Mouse (Mus musculus): ENCODE measurements around the gene Srpr. TPM values are rescaled to one million over a fixed set of nuclear protein-coding genes. Genes with fewer than 3 reads are reported as not detected.

Srpr gene
- total RNA-seq (2014; rRNA removed) (35.5 and 40.5 TPM in 2 replicates), polyA plus RNA-seq (2015; fragmentation: Nextera tagmentation; extraction: Ambion mirVana) (62.9 and 66.3 TPM in 2 replicates)

DNA sequence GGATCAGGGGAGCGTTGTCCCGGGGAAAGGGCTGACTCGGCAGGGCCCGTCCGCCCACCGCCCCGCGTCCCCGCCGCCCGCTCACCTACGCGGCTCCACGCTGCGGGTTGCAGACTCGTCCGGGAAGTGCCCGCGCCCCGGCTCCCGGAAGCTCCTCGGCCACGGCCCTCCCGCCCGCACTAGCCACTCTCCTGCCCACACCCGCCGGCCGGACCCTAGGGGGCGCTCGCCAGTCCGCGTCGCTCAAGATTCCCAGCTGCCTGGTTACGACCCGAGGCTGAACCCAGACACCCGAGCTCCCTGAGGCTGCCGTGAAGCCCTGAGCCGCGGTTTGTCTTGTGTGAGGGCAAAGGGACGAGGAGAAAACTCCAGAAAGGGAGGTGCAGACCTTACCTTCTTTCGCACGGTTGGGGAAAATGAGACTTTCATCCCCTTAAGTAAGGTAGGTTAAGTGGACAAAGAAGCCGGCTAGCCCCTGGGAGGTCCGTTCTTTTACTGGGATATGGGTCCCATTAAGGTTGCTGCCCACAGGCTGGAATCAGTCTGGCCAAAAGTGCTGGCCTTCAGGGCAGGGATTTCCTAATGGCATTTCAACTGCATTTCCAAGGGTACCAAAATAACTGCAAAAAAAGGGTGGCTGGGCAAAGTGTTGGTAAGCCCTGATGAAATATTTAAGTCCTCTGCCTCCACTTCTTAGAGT, at the start of gene Srpr, which contains the start of gene Tirap:
Gene Srpr (plus strand): TSS at position 404 of the 700 bp plus-strand sequence.
Gene Tirap (minus strand): TSS at position 520 of the 700 bp plus-strand sequence.
- no peaks in the 10 kb centered on the region for H3K9me3 ChIP-seq (ENCODE audit: low read length)
- peak; percentile 74 for TF ChIP-seq CTCF (IDR thresholded peaks at IDR 0.05; ENCODE audit: low read depth)
- peak within 1 kb of the TSS; percentile 67 for H3K9ac ChIP-seq (replicated peaks; ENCODE audit: low read length)
- DNase-seq (ENCODE audit: low spot score) (peak; percentile 88), ATAC-seq (peak; percentile 93)
- H3K4me1 ChIP-seq (ENCODE audit: insufficient read depth, low read length): no peaks in the 10 kb centered on the region
- H3K36me3 ChIP-seq (ENCODE audit: insufficient read depth, low read length): 0 out of 2 replicates have a peak, but pooled peaks cover 2% of the 10 kb centered on the region
- H3K4me3 ChIP-seq (ENCODE audit: low read length): peak within 1 kb of the TSS; percentile 65
- H3K27ac ChIP-seq: peak within 1 kb of the TSS; percentile 48; the same call in 1 of the 2 replicates
- H3K4me2 ChIP-seq (ENCODE audit: low read depth, low read length): peak within 1 kb of the TSS; percentile 72
- no peaks in the 10 kb centered on the region for H3K27me3 ChIP-seq (ENCODE audit: insufficient read depth, low read length)
- 1% methylated on average over 39 of the region's 44 CpGs for WGBS

GRCm38 (mm10) chr9:35152923-35153322, 47.1 kb upstream of the Srpr start:
- no peak for TF ChIP-seq CTCF (IDR thresholded peaks at IDR 0.05; ENCODE audit: low read depth)
- DNase-seq (ENCODE audit: low spot score) (no peak), ATAC-seq (no peak)
- 100% methylated on average over 1 of the region's 1 CpGs for WGBS
- Histone ChIP-seq H3K27me3 (ENCODE audit: insufficient read depth, low read length) (no peaks in the 10 kb centered on the region), H3K36me3 (ENCODE audit: insufficient read depth, low read length) (no peaks in the 10 kb centered on the region), H3K4me2 (ENCODE audit: low read depth, low read length) (no peak overlapping the region), H3K9me3 (ENCODE audit: low read length) (no peaks in the 10 kb centered on the region), H3K9ac (replicated peaks; ENCODE audit: low read length) (no peak overlapping the region), H3K27ac (no peak overlapping the region), H3K4me1 (ENCODE audit: insufficient read depth, low read length) (no peaks in the 10 kb centered on the region), H3K4me3 (ENCODE audit: low read length) (no peak overlapping the region)

DNA sequence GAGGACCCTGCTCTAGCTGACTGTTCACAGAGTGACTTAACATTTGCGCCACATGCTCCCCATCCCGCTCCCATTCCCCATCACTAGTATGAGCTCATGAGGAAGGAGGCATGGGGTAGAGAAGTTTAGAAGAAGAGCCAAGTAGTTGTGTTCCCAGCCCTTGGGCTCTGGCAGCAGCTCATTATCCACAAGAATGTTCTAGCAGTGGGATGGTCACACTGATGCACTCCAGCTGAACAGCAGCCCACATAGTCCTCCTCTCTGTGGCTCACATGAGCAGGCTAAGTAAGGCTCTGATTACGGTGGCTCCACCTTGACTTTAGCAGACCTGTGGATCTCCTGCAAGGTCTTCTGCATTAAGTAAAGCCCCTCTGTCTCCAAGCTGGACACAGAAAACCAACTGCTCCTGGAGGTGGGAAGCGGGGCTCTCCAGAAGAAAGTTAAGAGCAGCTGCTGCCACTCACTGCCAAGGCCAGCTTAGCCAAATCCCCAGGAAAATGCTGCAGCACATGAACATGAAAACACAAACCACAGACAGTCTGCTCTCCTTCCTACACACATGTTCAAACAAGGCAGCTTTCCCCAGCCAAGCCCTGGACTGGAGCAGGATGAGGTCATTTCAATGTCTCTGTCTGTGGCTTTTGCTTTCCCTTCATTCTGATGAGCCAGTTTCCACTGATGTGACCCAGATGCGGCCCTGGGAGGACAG, 43.8 kb upstream of the Srpr start:
- no peak for TF ChIP-seq CTCF (IDR thresholded peaks at IDR 0.05; ENCODE audit: low read depth)
- Histone ChIP-seq H3K27me3 (ENCODE audit: insufficient read depth, low read length) (no peaks in the 10 kb centered on the region), H3K4me3 (ENCODE audit: low read length) (no peak overlapping the region), H3K9ac (replicated peaks; ENCODE audit: low read length) (no peak overlapping the region), H3K4me1 (ENCODE audit: insufficient read depth, low read length) (no peaks in the 10 kb centered on the region), H3K36me3 (ENCODE audit: insufficient read depth, low read length) (no peaks in the 10 kb centered on the region), H3K27ac (no peak overlapping the region), H3K9me3 (ENCODE audit: low read length) (no peaks in the 10 kb centered on the region), H3K4me2 (ENCODE audit: low read depth, low read length) (no peak overlapping the region)
- no peak for ATAC-seq
- DNase-seq (ENCODE audit: low spot score): no peak
- 90% methylated on average over 5 of the region's 5 CpGs for WGBS

DNA sequence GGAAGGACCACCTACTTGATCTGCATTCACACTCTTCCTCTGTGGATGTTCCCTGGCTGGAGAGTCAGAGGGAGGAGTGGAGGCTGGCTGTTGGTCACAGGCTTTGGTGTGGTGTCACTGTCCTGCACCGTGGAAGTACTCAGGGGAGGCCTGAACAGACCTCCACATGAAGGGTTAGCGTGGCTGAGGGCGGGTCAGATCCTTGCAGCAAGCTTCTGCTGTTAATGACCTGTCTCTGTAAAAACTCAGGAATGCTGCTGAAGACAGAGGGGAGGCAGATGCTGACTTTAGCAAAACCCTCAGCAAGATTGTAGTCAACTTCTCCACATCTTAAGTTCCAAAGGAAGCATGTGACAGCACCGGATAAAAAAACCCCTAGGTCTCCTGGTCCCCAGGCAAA, 43.1 kb upstream of the Srpr start:
- TF ChIP-seq CTCF (IDR thresholded peaks at IDR 0.05; ENCODE audit: low read depth): no peak
- Histone ChIP-seq H3K4me3 (ENCODE audit: low read length) (no peak overlapping the region), H3K9me3 (ENCODE audit: low read length) (no peaks in the 10 kb centered on the region), H3K27me3 (ENCODE audit: insufficient read depth, low read length) (no peaks in the 10 kb centered on the region), H3K4me2 (ENCODE audit: low read depth, low read length) (no peak overlapping the region), H3K36me3 (ENCODE audit: insufficient read depth, low read length) (no peaks in the 10 kb centered on the region), H3K4me1 (ENCODE audit: insufficient read depth, low read length) (no peaks in the 10 kb centered on the region), H3K27ac (no peak overlapping the region), H3K9ac (replicated peaks; ENCODE audit: low read length) (no peak overlapping the region)
- ATAC-seq: no peak
- DNase-seq (ENCODE audit: low spot score): no peak
- 88% methylated on average over 4 of the region's 4 CpGs for WGBS

DNA sequence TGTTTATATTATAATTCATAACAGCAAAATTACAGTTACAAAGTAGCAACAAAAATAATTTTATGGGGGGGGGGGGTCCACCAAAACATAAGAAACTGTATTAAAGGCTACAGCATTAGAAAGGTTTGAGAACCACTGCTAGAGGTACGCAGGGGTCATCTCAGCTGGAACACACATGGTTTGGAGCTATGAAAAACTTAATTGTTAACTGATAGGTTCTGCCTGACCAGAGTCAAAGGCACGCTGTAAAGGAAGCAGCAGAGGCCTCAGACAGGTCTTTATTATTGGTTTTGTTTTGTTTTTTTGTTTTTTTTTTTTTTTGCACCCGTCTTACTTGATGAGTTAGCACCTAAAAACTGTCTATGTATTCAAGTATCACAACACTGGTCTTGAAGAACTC, 41.5 kb upstream of the Srpr start:
- Histone ChIP-seq H3K9me3 (ENCODE audit: low read length) (no peaks in the 10 kb centered on the region), H3K36me3 (ENCODE audit: insufficient read depth, low read length) (no peaks in the 10 kb centered on the region), H3K9ac (replicated peaks; ENCODE audit: low read length) (no peak overlapping the region), H3K4me3 (ENCODE audit: low read length) (no peak overlapping the region), H3K27me3 (ENCODE audit: insufficient read depth, low read length) (no peaks in the 10 kb centered on the region), H3K4me1 (ENCODE audit: insufficient read depth, low read length) (no peaks in the 10 kb centered on the region), H3K27ac (no peak overlapping the region), H3K4me2 (ENCODE audit: low read depth, low read length) (no peak overlapping the region)
- WGBS: 93% methylated on average over 3 of the region's 3 CpGs
- no peak for TF ChIP-seq CTCF (IDR thresholded peaks at IDR 0.05; ENCODE audit: low read depth)
- no peak for ATAC-seq
- DNase-seq (ENCODE audit: low spot score): no peak

DNA sequence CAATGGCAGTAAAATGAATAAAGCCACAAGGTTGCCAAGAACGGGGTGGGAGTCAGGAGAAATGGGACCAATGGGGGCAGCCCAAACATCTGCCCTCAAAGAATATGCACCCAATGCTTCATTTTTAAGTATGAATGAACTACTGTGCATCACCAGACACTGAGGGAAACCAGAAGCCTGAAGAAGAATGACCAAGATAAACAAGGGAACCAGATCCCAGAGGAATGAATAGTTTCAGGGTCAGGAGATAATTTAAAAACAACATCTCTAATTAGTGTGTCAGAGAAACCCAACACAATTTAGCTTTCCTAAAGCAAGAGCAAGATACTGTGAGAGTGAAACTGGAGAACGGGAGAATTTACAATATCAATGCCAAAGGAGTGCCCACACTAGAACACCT, 39.3 kb upstream of the Srpr start:
- H3K4me2 ChIP-seq (ENCODE audit: low read depth, low read length): no peak overlapping the region
- 88% methylated on average over 2 of the region's 2 CpGs for WGBS
- no peak overlapping the region for H3K9ac ChIP-seq (replicated peaks; ENCODE audit: low read length)
- H3K9me3 ChIP-seq (ENCODE audit: low read length): no peaks in the 10 kb centered on the region
- DNase-seq (ENCODE audit: low spot score): no peak
- no peaks in the 10 kb centered on the region for H3K36me3 ChIP-seq (ENCODE audit: insufficient read depth, low read length)
- no peak for TF ChIP-seq CTCF (IDR thresholded peaks at IDR 0.05; ENCODE audit: low read depth)
- no peak overlapping the region for H3K27ac ChIP-seq
- no peaks in the 10 kb centered on the region for H3K27me3 ChIP-seq (ENCODE audit: insufficient read depth, low read length)
- no peak for ATAC-seq
- no peak overlapping the region for H3K4me3 ChIP-seq (ENCODE audit: low read length)
- no peaks in the 10 kb centered on the region for H3K4me1 ChIP-seq (ENCODE audit: insufficient read depth, low read length)
